Mouse (Mus musculus) retina, postnatal 7 days (tissue): Measurements from ENCODE around the gene Znrf1.
"Not testable (repeated sequence)": the region's sequence is repeated elsewhere in the genome, so short reads cannot be mapped to it uniquely, and the experiment has no call there.

Source experiments
- DNase-seq: peaks from one replicate; pipeline ENCODE4 v3.0.0-alpha.2; 2012; ENCODE audit warnings: low read depth, low spot score

Gene Znrf1

GRCm38 (mm10) chr8:111536031-111536977 is at the start of gene Znrf1:
Gene Znrf1 (plus strand): TSS chr8:111536097.
- DNase-seq, result peak; percentile 71

GRCm38 (mm10) chr8:111490034-111490591 is 45.8 kb upstream of the Znrf1 start:
- DNase-seq, result no peak

- DNase-seq, result no peak
Observed at GRCm38 (mm10) chr8:111491191-111491590, 44.7 kb upstream of the Znrf1 start.

GRCm38 (mm10) chr8:111492508-111492907 is 43.4 kb upstream of the Znrf1 start:
- no peak for DNase-seq

GRCm38 (mm10) chr8:111493176-111493575 is 42.7 kb upstream of the Znrf1 start:
- no peak for DNase-seq

GRCm38 (mm10) chr8:111496326-111496725 is 39.6 kb upstream of the Znrf1 start:
- DNase-seq, result no peak

GRCm38 (mm10) chr8:111498249-111498648 is 37.6 kb upstream of the Znrf1 start:
- not testable (repeated sequence) for DNase-seq

- DNase-seq, result no peak
Observed at GRCm38 (mm10) chr8:111501724-111502464, 34.0 kb upstream of the Znrf1 start.

- DNase-seq, result no peak
Observed at GRCm38 (mm10) chr8:111508566-111508965, 27.3 kb upstream of the Znrf1 start.

GRCm38 (mm10) chr8:111509278-111509677 is 26.6 kb upstream of the Znrf1 start:
- no peak for DNase-seq

GRCm38 (mm10) chr8:111510401-111510800 is 25.5 kb upstream of the Znrf1 start:
- DNase-seq, result no peak

GRCm38 (mm10) chr8:111512941-111513340 is 23.0 kb upstream of the Znrf1 start:
- DNase-seq, result no peak

GRCm38 (mm10) chr8:111513446-111513845 is 22.5 kb upstream of the Znrf1 start:
- no peak for DNase-seq

GRCm38 (mm10) chr8:111516451-111517035 is 19.4 kb upstream of the Znrf1 start:
- peak; percentile 42 for DNase-seq

- DNase-seq, result no peak
Observed at GRCm38 (mm10) chr8:111517466-111517865, 18.4 kb upstream of the Znrf1 start.

GRCm38 (mm10) chr8:111521713-111522429 is 14.0 kb upstream of the Znrf1 start, which contains the start of gene Wdr59:
Gene Wdr59 (minus strand): TSS chr8:111522092.
- DNase-seq, result peak; percentile 97

- no peak for DNase-seq
Observed at GRCm38 (mm10) chr8:111526403-111527024, 9.4 kb upstream of the Znrf1 start.

GRCm38 (mm10) chr8:111527149-111527548 is 8.7 kb upstream of the Znrf1 start:
- no peak for DNase-seq

GRCm38 (mm10) chr8:111528071-111528470 is 7.8 kb upstream of the Znrf1 start:
- no peak for DNase-seq

GRCm38 (mm10) chr8:111531191-111531590 is 4.7 kb upstream of the Znrf1 start:
- DNase-seq, result no peak

GRCm38 (mm10) chr8:111531621-111532020 is 4.3 kb upstream of the Znrf1 start:
- no peak for DNase-seq
